Mouse (Mus musculus) MEL (cell line): ENCODE data around the gene Tnik. TPM values are rescaled to one million over a fixed set of nuclear protein-coding genes. Genes with fewer than 3 reads are reported as not detected.

Source experiments
- DNase-seq: peaks from one replicate; pipeline ENCODE4 v3.0.0; 2011; ENCODE audit warnings: low read depth, low spot score
- H3K27ac ChIP-seq: 2 replicates; pipeline ENCODE4 v1.5.1; 2012; ENCODE audit warnings: low read depth, mild to moderate bottlenecking, control low read depth, low read length, moderate library complexity; ENCODE audit not compliant: control insufficient read depth
- H3K27me3 ChIP-seq, 2 experiments: fragments of 150-350 bp in 1 of 2; sonication (generic) in 1 of 2; 2 replicates each; pipeline ENCODE4 v1.6.1; 2012; ENCODE audit warnings: low read length in 2 of 2, mild to moderate bottlenecking in 2 of 2, improper control_type of control experiment in 1 of 2, moderate library complexity in 1 of 2; ENCODE audit not compliant: insufficient read depth in 2 of 2, control insufficient read depth in 1 of 2
- H3K36me3 ChIP-seq, 2 experiments: 2 replicates each; pipeline ENCODE4 v1.6.1; 2012 to 2014; ENCODE audit warnings: low read length in 2 of 2, improper control_type of control experiment in 1 of 2, inconsistent platforms in 1 of 2, mild to moderate bottlenecking in 1 of 2; ENCODE audit not compliant: insufficient read depth in 2 of 2, control insufficient read depth in 1 of 2
- H3K4me1 ChIP-seq, 2 experiments: fragments of 150-350 bp in 1 of 2; sonication (generic) in 1 of 2; 2 replicates each; pipeline ENCODE4 v1.6.1; 2012; ENCODE audit warnings: low read length in 2 of 2, improper control_type of control experiment in 1 of 2, mild to moderate bottlenecking in 1 of 2; ENCODE audit not compliant: insufficient read depth in 2 of 2, control insufficient read depth in 1 of 2
- H3K4me3 ChIP-seq, 2 experiments: fragments of 150-350 bp in 1 of 2; sonication (generic) in 1 of 2; 2 replicates each; pipeline ENCODE4 v1.5.1; 2012; ENCODE audit warnings: low read depth in 2 of 2, low read length in 2 of 2, mild to moderate bottlenecking in 2 of 2, moderate library complexity in 2 of 2, control low read depth in 1 of 2, improper control_type of control experiment in 1 of 2; ENCODE audit not compliant: control insufficient read depth in 1 of 2, insufficient read depth in 1 of 2
- H3K79me2 ChIP-seq: 2 replicates; pipeline ENCODE4 v1.6.1; 2012; ENCODE audit warnings: mild to moderate bottlenecking, low read length, moderate library complexity; ENCODE audit not compliant: control insufficient read depth, poor library complexity, insufficient read depth
- H3K9ac ChIP-seq: 2 replicates; pipeline ENCODE4 v1.6.1; 2012; ENCODE audit warnings: low read depth, mild to moderate bottlenecking, control low read depth, low read length, moderate library complexity; ENCODE audit not compliant: control insufficient read depth, poor library complexity, severe bottlenecking
- H3K9me3 ChIP-seq: fragments of 150-350 bp; sonication (generic); replicated peaks from 2 replicates; pipeline ENCODE4 v1.6.1; 2012; ENCODE audit warnings: mild to moderate bottlenecking, low read length, improper control_type of control experiment, moderate library complexity; ENCODE audit not compliant: insufficient read depth
- BHLHE40 ChIP-seq: IDR thresholded peaks from 2 replicates; pipeline ENCODE4 v1.6.1; 2012; ENCODE audit warnings: low read depth, mild to moderate bottlenecking, inconsistent platforms, low read length, improper control_type of control experiment, borderline replicate concordance
- CHD1 ChIP-seq: IDR thresholded peaks from 2 replicates; pipeline ENCODE4 v1.6.1; 2012; ENCODE audit warnings: low read depth, mild to moderate bottlenecking, inconsistent platforms, low read length, improper control_type of control experiment
- CHD2 ChIP-seq: IDR thresholded peaks from 2 replicates; pipeline ENCODE4 v1.6.1; 2011; ENCODE audit warnings: low read length, improper control_type of control experiment
- E2F4 ChIP-seq: IDR thresholded peaks from 2 replicates; pipeline ENCODE4 v1.6.1; 2011; ENCODE audit warnings: low read depth, low read length, improper control_type of control experiment, borderline replicate concordance
- ELF1 ChIP-seq: IDR thresholded peaks from 2 replicates; pipeline ENCODE4 v1.6.1; 2014; ENCODE audit warnings: low read depth, mild to moderate bottlenecking, inconsistent platforms, low read length, improper control_type of control experiment, moderate library complexity
- JUND ChIP-seq: IDR thresholded peaks from 2 replicates; pipeline ENCODE4 v1.6.1; 2011; ENCODE audit warnings: low read depth, mild to moderate bottlenecking, improper control_type of control experiment, low read length
- MAZ ChIP-seq: IDR thresholded peaks from 2 replicates; pipeline ENCODE4 v1.6.1; 2012; ENCODE audit warnings: low read depth, mild to moderate bottlenecking, inconsistent platforms, low read length, improper control_type of control experiment
- MEF2A ChIP-seq: IDR thresholded peaks from 2 replicates; pipeline ENCODE4 v1.6.1; 2014; ENCODE audit warnings: low read depth, mild to moderate bottlenecking, inconsistent platforms, low read length, improper control_type of control experiment; ENCODE audit not compliant: poor library complexity, insufficient replicate concordance, severe bottlenecking; ENCODE audit errors: extremely low read depth
- MXI1 ChIP-seq: IDR thresholded peaks from 2 replicates; pipeline ENCODE4 v1.6.1; 2011; ENCODE audit warnings: mild to moderate bottlenecking, low read depth, low read length, improper control_type of control experiment
- MYB ChIP-seq: IDR thresholded peaks from 2 replicates; pipeline ENCODE4 v1.6.1; 2011; ENCODE audit warnings: mild to moderate bottlenecking, low read depth, low read length, improper control_type of control experiment
- MYC ChIP-seq: IDR thresholded peaks from 2 replicates; pipeline ENCODE4 v1.6.1; 2011; ENCODE audit warnings: low read depth, mild to moderate bottlenecking, low read length, improper control_type of control experiment, moderate library complexity
- NRF1 ChIP-seq: IDR thresholded peaks from 2 replicates; pipeline ENCODE4 v1.6.1; 2014; ENCODE audit warnings: low read depth, mild to moderate bottlenecking, inconsistent platforms, low read length, improper control_type of control experiment, moderate library complexity; ENCODE audit not compliant: poor library complexity, insufficient read depth, severe bottlenecking
- POLR2AphosphoS5 ChIP-seq: IDR thresholded peaks from 2 replicates; pipeline ENCODE4 v1.6.1; 2012; ENCODE audit warnings: low read depth, borderline replicate concordance, mild to moderate bottlenecking, inconsistent platforms, low read length, moderate library complexity, mixed read lengths
- RAD21 ChIP-seq: IDR thresholded peaks from 2 replicates; pipeline ENCODE4 v1.6.1; 2011; ENCODE audit warnings: mild to moderate bottlenecking, low read depth, low read length, improper control_type of control experiment
- SMC3 ChIP-seq: IDR thresholded peaks from 2 replicates; pipeline ENCODE4 v1.6.1; 2011; ENCODE audit warnings: low read depth, low read length, improper control_type of control experiment
- TAL1 ChIP-seq: IDR thresholded peaks from 2 replicates; pipeline ENCODE4 v1.6.1; 2012; ENCODE audit warnings: mild to moderate bottlenecking, inconsistent platforms, low read length, moderate library complexity, mixed read lengths
- TBP ChIP-seq: IDR thresholded peaks from 2 replicates; pipeline ENCODE4 v1.8.0; 2011; ENCODE audit warnings: low read depth, low read length, improper control_type of control experiment
- USF1 ChIP-seq: IDR thresholded peaks from 2 replicates; pipeline ENCODE4 v1.6.1; 2014; ENCODE audit warnings: low read depth, mild to moderate bottlenecking, inconsistent platforms, low read length, improper control_type of control experiment, moderate library complexity
- USF2 ChIP-seq, 2 experiments: IDR thresholded peaks; 2 replicates each; pipeline ENCODE4 v1.6.1; 2011 to 2012; ENCODE audit warnings: improper control_type of control experiment in 2 of 2, low read length in 2 of 2, borderline replicate concordance in 1 of 2, inconsistent platforms in 1 of 2, low read depth in 1 of 2, mild to moderate bottlenecking in 1 of 2; ENCODE audit not compliant: insufficient read depth in 1 of 2
- ZNF384 ChIP-seq: IDR thresholded peaks from 2 replicates; pipeline ENCODE4 v1.6.1; 2012; ENCODE audit warnings: low read depth, mild to moderate bottlenecking, inconsistent platforms, low read length, improper control_type of control experiment
- polyA plus RNA-seq, 2 experiments: library from polyadenylated mRNA; stranded (reverse) in 1 of 2; unstranded in 1 of 2; fragments of >175 nt in 1 of 2; fragments of >200 nt in 1 of 2; gene quantifications; 2 replicates each; pipeline versions ENCODE4 v1.2.1 to v1.2.4; 2012; ENCODE audit warnings: low replicate concordance in 2 of 2, low read depth in 1 of 2; ENCODE audit not compliant: insufficient read length in 2 of 2, insufficient read depth in 1 of 2, missing spikeins in 1 of 2
- total RNA-seq: library from RNA; depleted of rRNA; stranded (reverse); fragments of 300-350 nt; gene quantifications from 2 replicates; pipeline ENCODE4 v1.2.3, GENCODE M21; 2012

Gene Tnik
- total and polyA plus RNA-seq, 3 experiments = 9.9 to 78.4 (median 13.6) TPM

- Histone ChIP-seq H3K27ac (no peak overlapping the region), H3K9ac (no peak overlapping the region), H3K27me3 (no peaks in the 10 kb centered on the region), H3K4me1 (no peaks in the 10 kb centered on the region), H3K4me3 (no peak overlapping the region), H3K79me2 (no peaks in the 10 kb centered on the region), H3K36me3 (no peaks in the 10 kb centered on the region), H3K9me3 (no peaks in the 10 kb centered on the region)
- DNase-seq = no peak
- no peak for TF ChIP-seq ELF1
- no peak for TF ChIP-seq JUND
- TF ChIP-seq BHLHE40 = no peak
- TF ChIP-seq NRF1 = no peak
- TF ChIP-seq CHD2 = no peak
- TF ChIP-seq MYC = no peak
- TF ChIP-seq MYB = no peak
- no peak for TF ChIP-seq TBP
- TF ChIP-seq SMC3 = no peak
- TF ChIP-seq POLR2AphosphoS5 = no peak
- no peak for TF ChIP-seq ZNF384
Measured at GRCm38 (mm10) chr3:28694811-28695210, 431.8 kb downstream of the Tnik start.

GRCm38 (mm10) chr3:28695608-28696007, 432.6 kb downstream of the Tnik start:
- H3K27me3 ChIP-seq = no peaks in the 10 kb centered on the region
- no peaks in the 10 kb centered on the region for H3K9me3 ChIP-seq
- H3K36me3 ChIP-seq = no peaks in the 10 kb centered on the region
- no peaks in the 10 kb centered on the region for H3K79me2 ChIP-seq
- no peak for DNase-seq
- H3K27ac ChIP-seq = no peak overlapping the region
- no peak overlapping the region for H3K9ac ChIP-seq
- no peaks in the 10 kb centered on the region for H3K4me1 ChIP-seq
- H3K4me3 ChIP-seq = no peak overlapping the region
- TF ChIP-seq CHD1 (no peak), USF2 (IDR thresholded peaks at IDR 0.05; ENCODE audit: borderline replicate concordance in 1 of 2, insufficient read depth in 1 of 2, low read depth in 1 of 2, low read length in 2 of 2) (no peak), MEF2A (no peak), NRF1 (no peak), USF1 (no peak), RAD21 (no peak), TAL1 (no peak), JUND (no peak), MXI1 (no peak), MAZ (no peak), E2F4 (no peak)
